Mouse (Mus musculus) bone marrow, adult 2 months (tissue): ENCODE data around the gene Efcab1. TPM values are rescaled to one million over a fixed set of nuclear protein-coding genes. Genes with fewer than 3 reads are reported as not detected.
"Not testable (repeated sequence)": the region's sequence is repeated elsewhere in the genome, so short reads cannot be mapped to it uniquely, and the experiment has no call there.

ENCODE experiments used
- H3K27ac ChIP-seq: fragments of 200-500 bp; 2 replicates; pipeline ENCODE4 v1.5.1; 2012; ENCODE audit warnings: low read depth, mild to moderate bottlenecking, control low read depth, inconsistent platforms, low read length; ENCODE audit not compliant: control insufficient read depth, poor library complexity, insufficient read depth
- H3K4me1 ChIP-seq: fragments of 200-500 bp; 2 replicates; pipeline ENCODE4 v1.6.1; 2011; ENCODE audit warnings: low read length; ENCODE audit not compliant: control insufficient read depth, insufficient read depth
- H3K4me3 ChIP-seq: fragments of 200-500 bp; replicated peaks from 2 replicates; pipeline ENCODE3; 2011; ENCODE audit warnings: mild to moderate bottlenecking, low read depth, low read length, control low read depth; ENCODE audit not compliant: control insufficient read depth
- CTCF ChIP-seq: fragments of 200-500 bp; IDR thresholded peaks from 2 replicates; pipeline ENCODE4 v1.5.1; 2011; ENCODE audit warnings: low read length, control low read depth; ENCODE audit not compliant: control insufficient read depth, insufficient read depth
- POLR2A ChIP-seq: fragments of 200-500 bp; IDR thresholded peaks from 2 replicates; pipeline ENCODE4 v1.6.1; 2011; ENCODE audit warnings: low read depth, mild to moderate bottlenecking, control low read depth, low read length, borderline replicate concordance; ENCODE audit not compliant: control insufficient read depth
- WGBS: fragments of 180-500 bp; shearing (Covaris S2); methylation state at CpG from one replicate; pipeline ENCODE4 v1.1.7; 2018; 5-methylcytosine and 5-hydroxymethylcytosine counted together
- polyA plus RNA-seq: library from polyadenylated mRNA; stranded (reverse); fragments of >200 nt; gene quantifications from 2 replicates; pipeline ENCODE4 v1.2.4, GENCODE M21; 2011; ENCODE audit warnings: low replicate concordance; ENCODE audit not compliant: missing spikeins, insufficient read depth, insufficient read length

Gene Efcab1
- polyA plus RNA-seq, 1 experiment, result not detected

- H3K27ac ChIP-seq, result no peak overlapping the region
- H3K4me1 ChIP-seq, result no peaks in the 10 kb centered on the region
- H3K4me3 ChIP-seq, result no peak overlapping the region
- 68% methylated on average over 1 of the region's 1 CpGs for WGBS
- TF ChIP-seq POLR2A, result no peak
- TF ChIP-seq CTCF, result no peak
Observed at GRCm38 (mm10) chr16:14939552-14939951, 33.1 kb downstream of the Efcab1 start.

- 56% methylated on average over 1 of the region's 1 CpGs for WGBS
- no peak overlapping the region for H3K4me3 ChIP-seq
- no peak overlapping the region for H3K27ac ChIP-seq
- no peaks in the 10 kb centered on the region for H3K4me1 ChIP-seq
- TF ChIP-seq POLR2A, result no peak
- no peak for TF ChIP-seq CTCF
Observed at GRCm38 (mm10) chr16:14939994-14940715, 33.7 kb downstream of the Efcab1 start.

GRCm38 (mm10) chr16:14940898-14941297 is 34.5 kb downstream of the Efcab1 start:
- 35% methylated on average over 3 of the region's 3 CpGs for WGBS
- H3K4me3 ChIP-seq, result no peak overlapping the region
- no peaks in the 10 kb centered on the region for H3K4me1 ChIP-seq
- no peak overlapping the region for H3K27ac ChIP-seq
- no peak for TF ChIP-seq CTCF
- no peak for TF ChIP-seq POLR2A

- 58% methylated on average over 2 of the region's 2 CpGs for WGBS
- no peak overlapping the region for H3K27ac ChIP-seq
- H3K4me1 ChIP-seq, result no peaks in the 10 kb centered on the region
- H3K4me3 ChIP-seq, result no peak overlapping the region
- TF ChIP-seq CTCF (no peak), POLR2A (no peak)
Observed at GRCm38 (mm10) chr16:14943530-14943929, 37.1 kb downstream of the Efcab1 start.

- not testable (repeated sequence) for H3K27ac ChIP-seq, H3K4me1 ChIP-seq, H3K4me3 ChIP-seq
- WGBS, result 73% methylated on average over 2 of the region's 2 CpGs
Observed at GRCm38 (mm10) chr16:14947561-14947960, 41.2 kb downstream of the Efcab1 start.

- Histone ChIP-seq H3K27ac (no peak overlapping the region), H3K4me1 (no peaks in the 10 kb centered on the region), H3K4me3 (no peak overlapping the region)
- TF ChIP-seq CTCF, result no peak
- no peak for TF ChIP-seq POLR2A
- WGBS, result 80% methylated on average over 2 of the region's 2 CpGs
Observed at GRCm38 (mm10) chr16:14951894-14952293, 45.5 kb downstream of the Efcab1 start.

GRCm38 (mm10) chr16:14959743-14960142 is 53.3 kb downstream of the Efcab1 start:
- Histone ChIP-seq H3K4me1 (no peaks in the 10 kb centered on the region), H3K27ac (no peak overlapping the region), H3K4me3 (no peak overlapping the region)
- TF ChIP-seq POLR2A (no peak), CTCF (no peak)
- WGBS, result 80% methylated on average over 8 of the region's 8 CpGs

- Histone ChIP-seq H3K27ac (no peak overlapping the region), H3K4me1 (no peaks in the 10 kb centered on the region), H3K4me3 (no peak overlapping the region)
- no peak for TF ChIP-seq CTCF
- TF ChIP-seq POLR2A, result no peak
- WGBS, result 83% methylated on average over 1 of the region's 1 CpGs
Observed at GRCm38 (mm10) chr16:14973696-14974095, 67.3 kb downstream of the Efcab1 start.

- Histone ChIP-seq H3K27ac (no peak overlapping the region), H3K4me3 (no peak overlapping the region), H3K4me1 (no peaks in the 10 kb centered on the region)
- TF ChIP-seq CTCF, result no peak
- TF ChIP-seq POLR2A, result no peak
- 89% methylated on average over 2 of the region's 2 CpGs for WGBS
Observed at GRCm38 (mm10) chr16:14979228-14979627, 72.8 kb downstream of the Efcab1 start.
